Mouse (Mus musculus): ENCODE results near the gene Mertk. TPM values are rescaled to one million over a fixed set of nuclear protein-coding genes. Genes with fewer than 3 reads are reported as not detected.
A peak's percentile ranks its signal among the peaks of the same experiment; 100 is the strongest.

Gene Mertk
- polyA plus RNA-seq, 1 experiment from 2014 or later, result 4.9 TPM

DNA sequence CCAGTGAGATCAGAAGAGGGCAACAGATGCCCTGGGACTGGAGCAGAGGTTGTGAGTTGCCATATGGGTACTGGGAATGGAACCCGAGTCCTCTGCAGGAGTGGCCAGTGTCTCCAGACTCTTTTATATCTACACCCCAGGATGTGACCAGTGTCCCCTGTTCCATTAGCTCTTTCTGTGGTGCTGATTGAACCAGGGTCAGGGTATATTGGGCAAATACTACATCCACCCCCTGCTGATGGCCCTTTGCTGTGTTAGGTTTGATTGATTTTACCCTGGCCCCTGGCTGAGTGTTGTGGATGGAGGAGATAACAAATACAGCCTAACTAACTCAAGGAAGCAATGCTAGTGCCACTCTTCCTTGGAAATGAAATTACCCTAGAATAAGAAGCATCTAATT is 117.6 kb downstream of the Mertk start:
- no peak for DNase-seq (ENCODE audit: low spot score)
- Histone ChIP-seq H3K9me3 (ENCODE audit: control insufficient read depth, low read length) (no peaks in the 10 kb centered on the region), H3K4me1 (replicated peaks; ENCODE audit: control insufficient read depth, insufficient read depth, low read length) (peaks cover 5% of the 10 kb centered on the region), H3K4me2 (no peak overlapping the region), H3K4me3 (ENCODE audit: low read depth, low read length) (no peak overlapping the region), H3K27me3 (replicated peaks; ENCODE audit: control insufficient read depth, insufficient read depth, low read length) (no peaks in the 10 kb centered on the region), H3K36me3 (ENCODE audit: control insufficient read depth, insufficient read depth, low read length) (no peaks in the 10 kb centered on the region), H3K9ac (ENCODE audit: low read depth, low read length) (no peak overlapping the region), H3K27ac (ENCODE audit: low read depth, low read length) (no peak overlapping the region)
- no peak for ATAC-seq (replicated peaks; ENCODE audit: low FRiP score)
- 68% methylated on average over 1 of the region's 1 CpGs for WGBS

DNA sequence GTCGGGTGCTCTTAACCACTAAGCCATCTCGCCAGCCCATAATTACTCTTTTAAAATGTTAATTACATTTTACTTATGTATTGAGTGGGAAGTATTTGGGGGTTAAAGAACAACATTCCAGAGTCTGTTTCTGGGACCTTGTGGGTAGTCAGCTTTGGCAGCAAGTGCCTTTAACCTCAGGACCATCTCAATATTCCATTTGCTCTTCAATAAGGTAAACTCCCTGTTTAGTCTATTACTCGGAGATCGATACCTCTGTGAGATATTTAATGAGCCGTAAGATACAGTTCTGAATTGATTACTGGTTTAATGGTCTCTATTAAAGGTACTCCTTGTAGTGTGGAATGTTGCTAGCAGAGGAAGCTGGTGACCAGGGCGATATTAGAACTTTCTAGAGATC is 118.2 kb downstream of the Mertk start:
- Histone ChIP-seq H3K4me3 (ENCODE audit: low read depth, low read length) (peak overlapping the region; percentile 84), H3K27ac (ENCODE audit: low read depth, low read length) (no peak overlapping the region), H3K9ac (ENCODE audit: low read depth, low read length) (no peak overlapping the region), H3K27me3 (replicated peaks; ENCODE audit: control insufficient read depth, insufficient read depth, low read length) (no peaks in the 10 kb centered on the region), H3K4me2 (peak overlapping the region; percentile 73), H3K36me3 (ENCODE audit: control insufficient read depth, insufficient read depth, low read length) (no peaks in the 10 kb centered on the region), H3K9me3 (ENCODE audit: control insufficient read depth, low read length) (no peaks in the 10 kb centered on the region), H3K4me1 (replicated peaks; ENCODE audit: control insufficient read depth, insufficient read depth, low read length) (peaks cover 5% of the 10 kb centered on the region)
- ATAC-seq (replicated peaks; ENCODE audit: low FRiP score) (no peak), DNase-seq (ENCODE audit: low spot score) (no peak)
- WGBS, result 49% methylated on average over 6 of the region's 6 CpGs

DNA sequence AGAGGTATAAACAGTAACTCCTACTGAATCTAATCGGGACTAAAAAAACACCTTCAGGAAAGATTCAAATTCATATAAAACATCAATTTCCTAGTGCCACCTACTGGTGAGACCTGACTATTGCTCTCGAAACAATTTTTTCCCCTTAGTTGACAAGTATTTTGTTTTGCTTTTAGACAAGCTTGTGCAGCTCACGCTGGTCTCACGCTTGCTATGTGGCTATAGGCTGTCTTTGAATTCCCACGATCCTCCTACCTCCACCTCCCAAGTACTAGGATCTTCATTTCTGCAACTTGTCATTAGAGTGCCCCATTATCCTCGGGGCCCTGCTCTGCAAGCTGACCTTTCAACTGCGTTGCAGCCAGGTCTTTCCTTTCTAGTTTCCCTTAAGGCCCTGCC is 118.6 kb downstream of the Mertk start:
- 0 out of 2 replicates have a peak overlapping the region, but pooled peaks have one; percentile 47 for H3K27ac ChIP-seq (ENCODE audit: low read depth, low read length)
- no peaks in the 10 kb centered on the region for H3K9me3 ChIP-seq (ENCODE audit: control insufficient read depth, low read length)
- H3K27me3 ChIP-seq (replicated peaks; ENCODE audit: control insufficient read depth, insufficient read depth, low read length), result no peaks in the 10 kb centered on the region
- H3K36me3 ChIP-seq (ENCODE audit: control insufficient read depth, insufficient read depth, low read length), result no peaks in the 10 kb centered on the region
- peak overlapping the region; percentile 73 for H3K4me2 ChIP-seq
- ATAC-seq (replicated peaks; ENCODE audit: low FRiP score) (peak; percentile 30), DNase-seq (ENCODE audit: low spot score) (no peak)
- H3K4me1 ChIP-seq (replicated peaks; ENCODE audit: control insufficient read depth, insufficient read depth, low read length), result peaks cover 5% of the 10 kb centered on the region
- peak overlapping the region; percentile 84 for H3K4me3 ChIP-seq (ENCODE audit: low read depth, low read length)
- H3K9ac ChIP-seq (ENCODE audit: low read depth, low read length), result 0 out of 2 replicates have a peak overlapping the region, but pooled peaks have one; percentile 4
- under 1% methylated on average over 7 of the region's 7 CpGs for WGBS

DNA sequence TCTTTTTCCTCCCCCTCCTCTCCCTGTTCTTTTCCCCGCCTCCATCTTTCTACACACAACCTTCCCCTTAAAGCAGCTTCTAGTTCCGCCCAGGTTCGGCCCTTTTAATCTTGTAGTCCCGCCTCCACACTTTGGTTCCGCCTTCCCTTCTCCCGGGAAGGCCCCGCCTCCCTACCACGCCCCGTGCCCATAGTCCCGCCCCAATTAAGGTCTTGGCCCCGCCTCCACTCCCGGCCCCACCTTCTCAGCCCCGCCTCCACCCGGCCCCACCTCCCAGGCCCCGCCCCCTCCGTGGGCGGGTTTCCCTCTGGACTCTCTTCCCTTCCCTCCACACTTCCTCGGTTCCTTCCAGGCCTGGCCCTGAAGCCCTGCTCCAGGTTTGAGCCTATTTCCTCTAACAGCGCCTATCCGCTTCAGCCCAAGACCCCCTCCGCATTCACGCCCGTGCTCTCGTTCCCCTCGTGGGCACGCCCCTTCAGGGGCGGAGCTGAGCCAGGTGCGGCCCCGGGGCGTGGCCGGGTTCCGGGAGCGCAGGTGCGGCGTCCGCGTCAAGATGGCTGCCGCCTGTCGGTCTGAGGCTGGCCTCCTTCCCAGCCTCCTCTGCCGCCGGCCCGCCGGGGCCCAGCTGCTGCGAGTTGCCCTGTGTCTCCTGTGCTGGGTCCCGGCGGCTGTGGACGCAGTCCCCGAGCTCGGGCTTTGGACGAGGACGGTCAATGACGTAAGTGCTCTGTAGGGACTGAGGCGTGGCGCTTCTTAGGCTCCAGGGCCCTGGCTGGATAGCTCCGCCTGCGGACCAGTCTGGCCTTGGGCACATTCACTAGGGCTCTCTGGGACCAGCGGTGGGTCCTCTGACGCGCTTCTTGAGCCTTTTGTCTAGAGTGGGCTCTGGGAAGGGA is 119.3 kb downstream of the Mertk start, which contains the start of gene Tmem87b:
TSS of gene Tmem87b (plus strand) at position 333 of the 896 bp plus-strand sequence.
- Histone ChIP-seq H3K27me3 (replicated peaks; ENCODE audit: control insufficient read depth, insufficient read depth, low read length) (no peaks in the 10 kb centered on the region), H3K36me3 (ENCODE audit: control insufficient read depth, insufficient read depth, low read length) (no peaks in the 10 kb centered on the region), H3K9me3 (ENCODE audit: control insufficient read depth, low read length) (no peaks in the 10 kb centered on the region), H3K4me2 (peak within 1 kb of the TSS; percentile 73), H3K4me1 (replicated peaks; ENCODE audit: control insufficient read depth, insufficient read depth, low read length) (peaks cover 5% of the 10 kb centered on the region), H3K9ac (ENCODE audit: low read depth, low read length) (peak within 1 kb of the TSS; percentile 79), H3K27ac (ENCODE audit: low read depth, low read length) (peak within 1 kb of the TSS; percentile 84), H3K4me3 (ENCODE audit: low read depth, low read length) (peak within 1 kb of the TSS; percentile 84)
- WGBS, result under 1% methylated on average over 59 of the region's 59 CpGs
- ATAC-seq (replicated peaks; ENCODE audit: low FRiP score) (peak; percentile 92), DNase-seq (ENCODE audit: low spot score) (peak; percentile 98)

DNA sequence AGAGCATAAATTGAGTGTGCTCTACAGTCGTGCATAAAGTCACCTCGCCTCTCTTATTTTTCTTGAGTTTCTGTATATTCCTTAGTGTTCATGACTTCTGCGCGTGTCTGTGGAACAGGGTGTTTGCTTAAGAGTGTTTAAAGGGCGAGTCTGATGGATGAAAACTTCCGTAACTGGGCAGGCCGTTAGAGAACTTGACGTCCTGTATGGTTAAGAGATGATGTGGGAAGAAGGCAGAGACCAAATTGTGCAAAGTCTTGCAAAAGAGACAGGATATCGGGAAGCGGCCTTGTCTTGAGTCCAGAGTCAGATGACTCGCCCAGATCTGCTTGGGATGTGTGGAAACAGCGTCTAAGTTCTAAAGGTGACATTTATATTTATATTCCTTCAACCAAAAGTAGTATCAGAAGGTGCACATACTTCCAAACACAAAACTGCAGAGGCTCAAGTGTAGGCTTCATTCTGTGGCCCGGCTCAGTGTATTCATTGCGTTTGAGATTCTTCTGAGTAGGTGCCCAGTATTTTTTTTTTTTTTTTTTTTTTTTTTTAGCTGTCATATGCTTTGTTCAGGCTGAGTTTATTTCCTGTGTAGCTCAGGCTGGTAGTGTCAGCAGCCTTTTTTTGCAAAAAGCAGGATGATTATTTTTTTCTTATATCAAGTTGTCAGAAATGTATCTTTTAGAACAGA is 120.3 kb downstream of the Mertk start:
- no peak for DNase-seq (ENCODE audit: low spot score)
- Histone ChIP-seq H3K27me3 (replicated peaks; ENCODE audit: control insufficient read depth, insufficient read depth, low read length) (no peaks in the 10 kb centered on the region), H3K9ac (ENCODE audit: low read depth, low read length) (peak overlapping the region; percentile 79), H3K4me3 (ENCODE audit: low read depth, low read length) (peak overlapping the region; percentile 84), H3K27ac (ENCODE audit: low read depth, low read length) (peak overlapping the region; percentile 84; the same call in 1 of the 2 replicates), H3K36me3 (ENCODE audit: control insufficient read depth, insufficient read depth, low read length) (no peaks in the 10 kb centered on the region), H3K4me1 (replicated peaks; ENCODE audit: control insufficient read depth, insufficient read depth, low read length) (peaks cover 5% of the 10 kb centered on the region), H3K4me2 (peak overlapping the region; percentile 73), H3K9me3 (ENCODE audit: control insufficient read depth, low read length) (no peaks in the 10 kb centered on the region)
- 25% methylated on average over 14 of the region's 14 CpGs for WGBS
- ATAC-seq (replicated peaks; ENCODE audit: low FRiP score), result no peak

DNA sequence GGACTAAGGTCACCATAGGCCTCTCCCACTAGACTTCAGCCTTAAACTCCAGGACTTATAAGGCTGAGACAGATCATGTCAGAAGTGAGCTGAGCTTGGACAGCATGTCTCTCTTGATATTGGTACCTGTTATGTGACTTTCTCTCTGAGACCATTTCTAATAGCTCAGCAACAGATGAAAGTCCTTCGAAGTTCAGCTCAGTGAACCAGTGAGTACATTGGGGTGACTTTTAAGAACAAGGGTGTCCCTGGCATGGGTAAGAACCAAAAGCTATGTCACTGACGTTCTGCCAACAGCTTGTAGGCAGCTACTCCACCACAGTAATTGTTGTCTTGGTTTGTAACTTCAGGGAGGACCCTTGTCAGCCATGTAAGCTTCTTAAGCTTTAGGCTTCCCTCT is 121.9 kb downstream of the Mertk start:
- Histone ChIP-seq H3K27ac (ENCODE audit: low read depth, low read length) (no peak overlapping the region), H3K4me2 (no peak overlapping the region), H3K36me3 (ENCODE audit: control insufficient read depth, insufficient read depth, low read length) (no peaks in the 10 kb centered on the region), H3K27me3 (replicated peaks; ENCODE audit: control insufficient read depth, insufficient read depth, low read length) (no peaks in the 10 kb centered on the region), H3K4me3 (ENCODE audit: low read depth, low read length) (no peak overlapping the region), H3K9ac (ENCODE audit: low read depth, low read length) (no peak overlapping the region), H3K9me3 (ENCODE audit: control insufficient read depth, low read length) (no peaks in the 10 kb centered on the region), H3K4me1 (replicated peaks; ENCODE audit: control insufficient read depth, insufficient read depth, low read length) (peaks cover 5% of the 10 kb centered on the region)
- ATAC-seq (replicated peaks; ENCODE audit: low FRiP score) (no peak), DNase-seq (ENCODE audit: low spot score) (no peak)
- WGBS, result 83% methylated on average over 2 of the region's 2 CpGs

DNA sequence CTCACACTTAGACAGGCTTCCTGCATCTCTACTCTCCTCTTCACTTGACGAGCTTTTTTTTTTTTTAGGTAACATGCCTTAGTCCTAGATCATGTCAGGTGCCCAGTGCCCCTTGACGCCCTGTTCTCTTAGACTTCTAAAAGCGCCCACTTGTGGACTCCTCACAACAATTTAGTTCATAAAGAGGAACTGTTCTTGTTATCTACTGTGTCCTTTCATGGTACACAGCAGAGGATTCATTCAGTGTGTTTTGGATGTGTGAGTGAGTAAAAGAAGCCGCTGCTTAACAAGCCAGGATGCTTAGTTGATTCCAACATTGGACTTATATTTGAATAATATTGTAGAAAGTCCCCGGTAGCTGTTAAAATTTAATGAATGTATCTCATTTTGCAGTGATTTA is 125.1 kb downstream of the Mertk start:
- Histone ChIP-seq H3K9me3 (ENCODE audit: control insufficient read depth, low read length) (no peaks in the 10 kb centered on the region), H3K4me2 (no peak overlapping the region), H3K9ac (ENCODE audit: low read depth, low read length) (no peak overlapping the region), H3K36me3 (ENCODE audit: control insufficient read depth, insufficient read depth, low read length) (no peaks in the 10 kb centered on the region), H3K4me3 (ENCODE audit: low read depth, low read length) (no peak overlapping the region), H3K4me1 (replicated peaks; ENCODE audit: control insufficient read depth, insufficient read depth, low read length) (peaks cover 2% of the 10 kb centered on the region), H3K27ac (ENCODE audit: low read depth, low read length) (no peak overlapping the region), H3K27me3 (replicated peaks; ENCODE audit: control insufficient read depth, insufficient read depth, low read length) (no peaks in the 10 kb centered on the region)
- no peak for ATAC-seq (replicated peaks; ENCODE audit: low FRiP score)
- no peak for DNase-seq (ENCODE audit: low spot score)
- WGBS, result 87% methylated on average over 5 of the region's 5 CpGs

DNA sequence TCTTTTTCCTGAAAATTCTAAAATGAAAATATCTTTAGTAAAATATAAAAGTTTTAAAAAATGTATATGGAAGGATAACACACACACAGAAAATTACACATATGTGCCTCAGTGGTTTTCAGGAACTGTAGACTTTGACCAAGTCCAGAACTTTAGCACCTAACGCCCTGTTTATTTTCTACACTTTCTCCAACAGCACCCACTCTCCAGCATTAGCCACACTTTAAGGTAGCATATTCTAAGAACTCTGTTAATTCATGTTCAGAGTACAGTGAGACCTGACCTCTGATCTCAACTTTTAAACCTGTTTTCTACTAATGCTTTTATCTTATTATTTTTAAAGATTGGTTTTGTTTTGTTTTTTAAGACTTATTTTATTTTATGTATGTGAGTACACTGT is 129.0 kb downstream of the Mertk start:
- Histone ChIP-seq H3K4me2 (no peak overlapping the region), H3K27me3 (replicated peaks; ENCODE audit: control insufficient read depth, insufficient read depth, low read length) (no peaks in the 10 kb centered on the region), H3K27ac (ENCODE audit: low read depth, low read length) (no peak overlapping the region), H3K4me1 (replicated peaks; ENCODE audit: control insufficient read depth, insufficient read depth, low read length) (no peaks in the 10 kb centered on the region), H3K9ac (ENCODE audit: low read depth, low read length) (no peak overlapping the region), H3K36me3 (ENCODE audit: control insufficient read depth, insufficient read depth, low read length) (peaks cover 3% of the 10 kb centered on the region; the same call in 1 of the 2 replicates), H3K4me3 (ENCODE audit: low read depth, low read length) (no peak overlapping the region), H3K9me3 (ENCODE audit: control insufficient read depth, low read length) (no peaks in the 10 kb centered on the region)
- DNase-seq (ENCODE audit: low spot score) (no peak), ATAC-seq (replicated peaks; ENCODE audit: low FRiP score) (no peak)
- WGBS, result 92% methylated on average over 1 of the region's 1 CpGs

Data from liver, embryonic 11.5 days (tissue).